Mouse (Mus musculus) adrenal gland, adult (tissue): ENCODE data around the gene Zswim5.
"Not testable (repeated sequence)": the region's sequence is repeated elsewhere in the genome, so short reads cannot be mapped to it uniquely, and the experiment has no call there.

Experiments used
- DNase-seq, 2 experiments: peaks; one replicate each; pipeline ENCODE4 v3.0.0; 2022 to 2023; ENCODE audit warnings: low spot score in 1 of 2; ENCODE audit not compliant: inconsistent age in 2 of 2

Gene Zswim5

DNA sequence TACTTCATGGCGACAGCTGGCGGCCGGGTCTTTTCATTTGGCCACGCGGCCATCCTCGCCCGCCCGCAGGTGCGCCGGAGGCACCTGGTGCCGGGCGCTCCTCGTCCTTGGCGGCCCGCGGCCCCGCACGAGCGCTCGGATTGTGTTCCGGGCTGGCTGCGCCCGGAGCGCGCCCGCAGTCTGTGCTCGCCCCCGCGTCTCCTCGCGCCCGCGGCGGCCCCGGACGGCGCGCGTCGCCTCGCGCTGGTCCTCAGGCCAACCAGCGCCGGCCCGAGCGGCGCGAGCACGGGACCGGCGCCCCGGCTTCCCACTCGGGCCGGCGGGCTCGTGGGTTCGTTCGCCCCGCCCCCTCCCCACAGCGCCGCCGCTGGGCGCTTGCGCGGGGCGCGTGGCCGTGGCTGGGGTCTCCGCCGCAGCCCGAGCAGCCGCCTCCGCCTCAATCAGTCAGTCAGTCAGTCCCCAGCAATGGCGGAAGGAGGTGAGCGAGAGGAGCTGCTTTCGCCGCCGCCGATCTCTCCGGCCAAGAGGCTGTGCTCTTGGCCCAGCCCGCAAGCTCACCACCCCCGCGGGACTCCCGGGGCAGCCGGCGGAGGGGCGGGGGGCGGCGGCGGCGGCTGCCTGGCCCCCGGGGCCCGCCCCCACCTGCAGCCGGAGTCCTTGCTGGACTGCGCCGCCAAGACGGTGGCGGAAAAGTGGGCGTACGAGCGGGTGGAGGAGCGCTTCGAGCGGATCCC is at the start of gene Zswim5:
Gene Zswim5, plus strand, starts transcription at position 382 of the 734 bp plus-strand sequence.
- DNase-seq, result peak; percentile 83 to 92

DNA sequence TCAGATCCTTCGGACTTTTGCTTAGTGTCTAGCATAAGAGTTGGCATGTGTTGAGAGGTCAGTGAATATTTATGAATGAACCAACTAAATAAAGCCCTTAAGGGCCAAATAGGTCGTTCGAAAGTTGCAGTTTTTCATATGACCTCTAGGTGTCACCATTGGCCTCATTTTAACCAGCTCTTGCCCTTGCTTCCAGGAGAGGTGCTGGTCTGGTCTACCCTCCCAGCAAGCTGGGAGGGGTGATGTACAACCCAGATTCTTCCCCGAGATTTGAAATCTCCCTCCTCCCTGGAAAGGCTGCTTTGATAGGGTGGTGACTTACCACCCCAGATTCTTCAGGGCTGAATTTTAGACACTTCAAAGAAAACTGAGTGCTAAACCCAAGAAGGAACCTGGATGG is 49.4 kb upstream of the Zswim5 start:
- peak in 1 of 2 experiments; percentile 79 for DNase-seq

DNA sequence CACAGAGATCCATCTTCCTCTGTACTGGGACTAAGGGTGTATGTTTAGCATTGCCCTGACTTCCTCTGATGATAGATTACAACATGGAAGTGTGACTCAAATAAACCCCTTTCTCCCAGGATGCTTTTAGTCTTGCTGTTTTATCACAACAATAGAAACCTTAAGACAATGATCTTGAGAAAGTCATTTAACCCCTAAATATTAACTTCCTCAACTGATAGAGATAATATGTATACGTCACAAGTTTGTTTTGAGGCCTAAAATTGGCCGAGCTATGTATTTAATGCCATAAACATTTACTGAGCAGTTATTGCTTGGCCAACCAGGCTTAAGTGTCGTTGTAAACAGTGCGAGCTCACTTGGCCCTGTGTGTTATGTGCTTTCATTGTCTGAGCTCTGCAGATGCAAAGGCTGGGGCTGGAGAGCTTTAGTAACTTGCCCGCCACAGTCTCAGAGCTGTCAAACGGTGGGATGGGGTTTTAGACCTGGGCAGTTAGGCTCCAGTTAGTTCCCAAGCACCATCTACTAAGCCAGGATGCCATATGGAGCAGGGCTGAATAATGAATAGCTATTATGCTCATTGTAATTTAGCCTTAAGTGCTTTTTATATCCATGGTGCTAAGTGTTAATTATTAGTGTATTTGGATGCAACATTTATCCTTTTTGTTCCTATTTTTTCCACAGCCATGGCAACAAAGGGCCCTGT is 47.7 kb upstream of the Zswim5 start:
- no peak for DNase-seq

DNA sequence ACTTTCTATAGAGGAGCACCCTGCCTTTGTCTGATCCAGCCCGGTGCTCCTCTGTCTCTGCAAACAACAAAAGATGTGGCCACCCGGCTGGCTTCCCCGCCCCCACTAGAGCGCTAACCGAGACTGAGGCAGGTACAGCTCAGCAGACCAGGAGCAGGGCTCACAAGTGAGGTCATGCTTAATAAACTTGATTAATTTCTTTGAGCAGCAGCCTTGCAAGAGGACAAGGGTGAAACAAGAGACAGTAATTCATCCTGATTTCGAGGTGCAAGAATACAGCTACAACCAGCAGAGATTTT is 47.2 kb upstream of the Zswim5 start:
- no peak for DNase-seq

DNA sequence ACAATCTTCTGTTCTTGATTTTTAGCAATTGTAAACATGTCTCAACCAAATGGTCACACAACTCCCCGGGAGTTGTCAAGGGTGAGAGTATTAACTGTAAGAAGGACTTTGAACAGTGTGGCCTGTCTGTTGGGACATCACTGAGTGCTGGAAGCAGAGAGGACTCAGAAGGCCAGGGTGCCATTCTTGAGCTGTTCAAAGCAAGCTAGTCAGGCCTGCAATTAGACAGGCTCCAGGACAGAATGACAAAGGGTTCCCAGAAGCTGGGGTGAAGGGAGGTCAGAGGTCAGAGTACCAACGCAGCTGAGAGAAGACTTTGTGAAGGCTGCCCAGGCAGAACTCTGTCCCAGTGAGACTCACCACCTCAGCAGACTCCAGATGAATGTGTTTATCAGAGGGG is 38.2 kb upstream of the Zswim5 start:
- no peak for DNase-seq

DNA sequence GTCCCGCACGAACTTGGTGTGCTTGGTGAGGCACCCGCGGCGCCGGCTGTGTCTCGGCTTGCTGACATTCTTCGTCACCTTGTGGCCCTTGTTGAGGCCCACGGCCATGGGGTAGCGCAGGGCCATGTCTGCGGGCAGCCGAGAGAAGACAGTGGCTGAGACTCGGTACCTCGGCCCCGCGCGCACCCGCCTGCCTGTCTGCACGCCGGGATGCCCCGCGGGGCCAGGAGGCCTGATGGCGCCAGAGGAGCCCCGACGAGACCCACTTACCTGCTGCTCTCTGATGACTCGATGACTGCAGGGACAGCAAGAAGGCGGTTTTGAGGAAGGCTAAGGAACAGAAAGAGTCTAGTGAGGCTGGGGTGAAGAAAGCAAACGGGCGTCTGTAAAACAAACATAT is 37.1 kb upstream of the Zswim5 start:
- not testable (repeated sequence) for DNase-seq

DNA sequence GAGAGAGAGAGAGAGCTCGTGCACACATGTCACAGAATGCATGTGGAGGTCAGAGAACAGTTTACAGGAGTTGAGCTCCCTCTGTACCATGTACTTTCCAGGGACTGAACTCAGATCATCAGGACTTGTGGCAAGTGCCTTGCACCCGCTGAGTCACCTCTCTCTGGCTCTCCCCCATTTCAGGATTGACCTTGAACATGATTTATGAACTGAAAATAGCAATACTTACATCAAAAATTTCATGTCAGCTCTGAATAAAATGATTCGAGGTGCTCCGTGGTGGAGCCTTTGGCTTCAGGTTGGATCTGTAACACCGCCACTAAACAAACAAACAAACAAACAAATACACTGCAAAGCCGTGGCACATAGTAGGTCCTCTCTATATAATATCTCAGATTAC is 36.3 kb upstream of the Zswim5 start:
- DNase-seq, result peak in 1 of 2 experiments; percentile 54

DNA sequence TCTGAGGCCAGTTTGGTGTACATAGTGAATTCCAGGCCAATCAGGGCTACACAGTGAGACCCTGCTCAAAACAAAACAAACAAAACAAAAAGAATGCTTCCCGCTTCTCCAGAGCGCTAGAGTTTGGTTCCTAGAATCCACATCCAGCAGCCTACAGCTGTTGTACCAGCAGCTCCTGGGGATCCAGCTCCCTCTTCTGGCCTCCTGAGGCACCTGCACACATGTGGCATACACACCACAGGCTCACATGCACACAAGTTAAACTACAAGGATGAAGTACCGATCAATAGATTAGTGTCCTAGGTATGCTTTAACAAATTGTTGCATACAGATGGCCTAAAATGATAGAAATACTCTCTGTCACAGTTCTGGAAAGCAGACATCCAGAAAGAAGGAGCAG is 32.9 kb upstream of the Zswim5 start:
- no peak for DNase-seq

DNA sequence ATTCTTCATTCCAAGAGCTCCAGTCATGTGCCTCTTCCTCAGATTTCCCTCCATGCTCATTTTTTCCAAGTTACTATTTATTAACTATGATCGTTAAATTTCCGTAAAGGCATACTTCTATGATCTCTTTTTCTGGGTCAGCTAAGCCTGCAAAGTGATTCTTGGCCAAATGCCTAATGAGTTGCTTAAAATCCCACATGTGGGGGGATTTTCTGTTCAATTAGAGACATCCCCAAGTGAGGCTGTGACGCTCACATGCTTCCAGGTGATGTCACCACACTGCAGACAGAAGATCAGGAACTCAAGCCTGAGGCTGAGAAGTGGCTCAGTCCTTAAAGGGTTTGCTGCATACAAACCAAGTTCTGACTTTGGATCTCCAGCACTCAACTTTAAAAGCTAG is 27.3 kb upstream of the Zswim5 start:
- no peak for DNase-seq

DNA sequence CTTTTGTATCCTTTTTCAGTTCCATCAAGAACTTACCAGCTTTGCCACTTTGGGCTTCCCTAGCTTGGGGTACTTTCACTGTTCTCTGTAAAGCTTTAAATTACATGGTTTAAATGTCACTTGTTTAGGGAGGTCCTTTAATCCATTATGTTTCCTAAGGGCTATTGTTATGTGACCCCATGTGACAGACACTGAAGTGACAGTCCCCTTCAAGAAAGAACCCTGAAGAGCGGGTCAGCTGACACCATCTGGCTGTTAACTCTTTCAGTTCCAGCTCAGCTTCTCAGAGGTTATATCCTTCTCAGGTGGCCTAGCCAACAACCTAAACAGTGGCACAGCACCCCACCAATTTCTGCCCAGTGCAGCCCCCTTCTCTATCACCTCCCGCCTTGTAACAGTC is 22.9 kb upstream of the Zswim5 start:
- DNase-seq, result no peak

DNA sequence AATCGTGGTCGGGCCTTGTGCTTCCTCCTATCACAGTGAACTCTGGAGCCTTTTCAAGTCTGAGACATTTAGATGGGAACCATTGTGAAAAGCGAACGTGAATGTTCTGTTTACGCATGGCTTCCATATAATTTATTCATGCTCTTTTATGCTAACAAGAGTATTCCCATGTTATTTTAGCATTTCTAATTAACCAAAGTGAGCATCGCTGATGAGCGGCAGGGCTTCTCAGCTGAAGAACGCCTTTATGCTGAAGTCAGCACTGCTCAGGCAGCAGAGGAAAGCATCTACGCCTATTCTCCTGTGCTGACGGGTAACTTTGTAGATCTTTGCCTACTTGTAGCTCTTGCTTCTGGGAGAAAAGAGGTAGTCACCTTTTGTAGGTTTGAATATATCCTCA is 20.0 kb upstream of the Zswim5 start:
- DNase-seq, result no peak

DNA sequence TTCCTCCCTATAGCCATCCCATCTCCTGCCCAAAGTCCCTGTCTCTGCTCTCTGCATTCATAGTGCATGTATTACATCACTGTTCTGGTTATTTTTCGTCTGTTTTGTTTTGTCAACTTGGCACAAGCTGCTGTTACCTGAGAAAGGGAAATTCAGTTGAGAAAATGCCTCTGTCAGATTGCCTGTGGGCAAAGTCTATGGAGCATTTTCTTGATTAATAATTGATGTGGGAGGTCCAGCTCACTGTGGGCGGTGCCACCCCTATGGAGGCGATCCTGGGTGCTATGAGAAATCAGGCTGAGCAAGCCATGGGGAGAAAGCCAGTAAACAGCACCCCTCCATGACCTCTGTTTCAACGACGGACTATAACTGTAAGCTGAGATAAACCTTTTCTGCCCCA is 17.5 kb upstream of the Zswim5 start:
- no peak for DNase-seq

DNA sequence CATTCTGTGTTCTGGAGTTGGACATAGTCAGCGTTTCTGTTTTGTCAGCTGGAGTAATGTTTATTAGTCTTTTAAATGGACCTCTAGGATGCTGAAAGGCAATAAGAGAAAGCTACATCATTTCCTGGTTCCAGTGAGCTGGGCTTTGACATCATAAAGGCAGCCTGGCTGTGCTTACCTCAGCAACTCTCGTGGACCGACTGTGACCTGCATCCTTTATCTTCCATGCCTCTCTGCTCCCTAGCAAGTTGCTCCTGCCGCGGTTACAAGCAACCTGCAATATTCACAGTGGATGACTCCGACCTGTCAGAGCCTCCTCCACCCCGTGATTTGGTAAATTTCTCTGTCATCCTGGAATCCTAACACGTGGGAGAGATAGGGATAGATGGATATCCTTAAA is 15.2 kb upstream of the Zswim5 start:
- no peak for DNase-seq

DNA sequence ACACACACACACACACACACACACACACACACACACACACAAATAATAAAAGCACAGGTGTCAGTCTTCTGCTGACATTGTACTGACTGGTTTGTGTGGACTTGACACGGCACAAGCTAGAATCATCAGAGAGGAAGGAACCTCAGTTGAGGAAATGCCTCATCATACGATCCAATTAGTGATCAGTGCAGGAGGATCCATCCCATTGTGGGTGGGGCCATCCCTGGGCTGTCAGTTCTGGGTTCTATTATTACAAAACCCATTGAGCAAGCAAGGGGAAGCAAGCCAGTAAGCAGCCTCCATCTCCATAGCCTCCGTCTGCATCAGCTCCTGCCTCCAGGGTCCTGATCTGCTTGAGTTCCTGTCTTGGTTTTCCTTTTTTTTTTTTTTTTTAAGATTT is 7.3 kb upstream of the Zswim5 start:
- no peak for DNase-seq

DNA sequence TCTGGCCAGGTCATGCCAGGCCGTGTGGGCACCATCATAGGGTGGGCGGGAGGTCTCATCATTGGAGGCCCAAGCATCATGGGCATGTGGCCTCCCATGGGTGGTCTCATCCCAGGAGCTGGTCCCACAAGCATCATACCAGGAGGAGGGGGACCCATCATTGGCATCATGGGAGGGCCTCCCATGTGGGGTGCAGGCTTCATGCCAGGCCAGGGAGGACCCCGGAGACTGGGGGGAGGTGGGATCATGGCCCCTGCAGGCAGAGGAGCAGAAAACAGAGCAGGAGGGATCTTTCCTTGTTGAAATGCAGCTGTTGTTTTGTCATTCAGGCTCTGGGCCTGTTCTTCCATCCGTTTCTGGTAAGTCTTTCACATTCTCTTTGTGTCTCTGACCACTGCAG is 2.6 kb upstream of the Zswim5 start:
- no peak for DNase-seq

DNA sequence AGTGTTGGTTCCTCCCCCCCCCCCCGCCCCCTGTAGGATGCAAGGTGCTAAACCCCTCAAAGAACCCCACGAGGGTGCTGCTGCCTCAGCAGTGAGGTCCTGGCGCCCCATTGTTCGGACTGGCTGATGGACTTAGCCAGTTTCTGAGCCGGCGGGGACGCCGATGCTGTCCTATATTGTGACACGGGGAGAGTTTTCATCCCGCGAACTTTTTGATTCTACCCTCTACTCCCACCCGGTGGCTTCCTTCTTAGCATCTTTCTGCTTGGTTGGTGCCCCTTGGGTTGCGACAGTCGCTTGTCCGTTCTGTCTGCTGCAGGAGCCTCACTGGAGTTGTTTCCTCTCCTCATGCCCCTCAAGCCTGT is 564 bp upstream of the Zswim5 start:
- DNase-seq, result peak in 1 of 2 experiments; percentile 47

DNA sequence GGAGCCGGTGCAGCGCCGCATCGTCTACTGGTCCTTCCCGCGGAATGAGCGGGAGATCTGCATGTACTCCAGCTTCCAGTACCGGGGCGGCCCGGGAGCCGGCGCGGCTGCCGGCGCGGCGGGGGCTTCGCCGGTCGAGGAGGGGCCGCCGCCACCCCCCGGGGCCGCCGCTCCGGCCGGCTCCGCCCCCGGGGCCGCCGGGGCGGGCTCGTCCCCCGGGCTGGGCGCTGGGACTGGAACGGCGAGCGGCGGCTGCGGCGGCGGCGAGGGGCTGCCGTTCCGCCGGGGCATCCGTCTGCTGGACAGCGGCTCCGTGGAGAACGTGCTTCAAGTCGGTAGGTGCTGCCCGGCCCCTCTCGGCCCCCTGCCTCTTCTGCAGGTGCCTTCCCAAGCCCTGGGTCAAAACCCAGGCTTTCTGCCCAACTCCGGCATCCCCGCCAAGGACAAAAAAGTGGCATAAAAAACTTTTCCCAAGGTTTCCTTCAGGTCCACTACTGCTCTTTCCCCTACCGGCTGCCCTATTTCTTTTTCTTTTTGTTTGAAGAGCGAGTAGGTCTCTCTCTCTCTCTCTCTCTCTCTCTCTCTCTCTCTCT is 649 bp downstream of the Zswim5 start:
- DNase-seq, result peak in 1 of 2 experiments; percentile 81

DNA sequence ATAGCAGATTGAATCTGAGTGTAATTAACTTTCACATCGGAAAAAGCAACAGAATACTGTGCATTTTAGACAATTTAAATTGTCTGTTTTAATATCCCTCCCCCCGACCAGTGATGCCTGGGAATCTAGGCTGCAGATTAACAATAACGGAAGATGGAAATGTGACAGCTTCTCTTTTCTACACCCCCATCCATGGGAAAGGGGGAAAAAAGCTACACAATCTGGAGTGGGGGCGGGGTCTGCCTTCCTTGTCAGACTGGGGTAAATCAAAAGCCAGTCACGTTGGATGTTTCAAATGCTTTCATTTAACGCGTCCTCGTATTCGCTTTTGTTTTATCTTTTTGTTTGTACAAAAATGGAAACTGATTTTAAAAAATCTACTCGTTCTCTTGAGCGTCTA is 1.3 kb downstream of the Zswim5 start:
- DNase-seq, result peak; percentile 9 to 60

DNA sequence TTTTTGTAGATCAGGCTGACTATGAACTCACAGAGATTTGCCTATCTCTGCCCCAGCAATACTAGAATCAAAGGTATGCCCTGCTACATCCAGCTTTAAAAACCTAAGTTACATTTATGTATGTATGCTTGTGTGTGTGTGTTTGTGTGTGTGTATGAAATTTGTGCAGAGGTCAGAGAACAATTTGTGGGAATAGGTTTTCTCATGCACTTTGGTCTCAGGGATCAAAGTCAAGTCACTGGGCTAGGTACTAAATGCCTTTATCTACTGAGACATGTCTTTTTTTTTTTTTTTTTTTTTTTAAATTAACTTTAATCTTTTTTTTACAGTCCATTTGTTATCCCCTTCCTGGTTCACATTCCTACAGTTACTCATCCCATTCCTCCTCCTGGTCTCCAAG is 5.5 kb downstream of the Zswim5 start:
- no peak for DNase-seq

DNA sequence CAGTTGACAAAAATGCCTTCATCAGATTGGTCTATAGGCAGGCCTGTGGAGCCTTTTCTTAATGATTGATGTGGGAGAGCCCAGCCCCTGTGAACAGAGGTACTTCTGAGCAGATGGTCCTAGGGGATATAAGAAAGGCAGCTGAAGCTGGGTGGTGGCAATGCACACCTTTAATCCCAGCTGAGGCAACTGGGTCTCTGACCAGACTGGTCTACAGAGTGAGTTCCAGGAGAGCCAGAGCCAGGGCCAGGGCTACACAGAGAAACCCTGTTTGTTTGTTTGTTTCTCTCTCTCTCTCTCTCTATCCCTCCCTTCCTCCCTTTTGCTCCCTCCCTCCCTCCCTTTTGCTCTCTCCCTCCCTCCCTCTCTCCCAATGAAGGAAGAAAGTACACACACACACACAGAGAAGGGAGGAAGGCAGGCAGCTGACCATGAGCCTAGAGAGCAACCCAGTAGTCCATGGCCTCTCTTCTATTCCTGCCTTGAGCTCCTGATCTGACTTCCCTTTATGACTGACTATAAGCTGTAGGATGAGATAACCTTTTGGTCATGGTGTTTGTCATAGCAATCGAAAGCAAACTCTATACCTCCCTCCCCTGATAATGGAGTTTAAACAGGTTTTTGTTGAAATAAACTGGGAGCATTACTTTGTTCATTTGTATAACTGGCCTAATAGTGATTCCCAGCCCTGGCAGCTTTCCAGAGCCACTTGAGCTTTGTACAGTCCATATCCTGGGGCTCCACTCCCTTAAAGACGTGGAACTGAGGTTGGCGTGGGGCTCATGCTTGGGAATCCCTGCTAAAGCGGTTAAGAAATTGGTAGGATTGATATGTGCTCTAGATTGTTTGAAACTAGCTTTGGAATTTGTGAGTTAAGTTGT is 17.3 kb downstream of the Zswim5 start:
- no peak for DNase-seq

DNA sequence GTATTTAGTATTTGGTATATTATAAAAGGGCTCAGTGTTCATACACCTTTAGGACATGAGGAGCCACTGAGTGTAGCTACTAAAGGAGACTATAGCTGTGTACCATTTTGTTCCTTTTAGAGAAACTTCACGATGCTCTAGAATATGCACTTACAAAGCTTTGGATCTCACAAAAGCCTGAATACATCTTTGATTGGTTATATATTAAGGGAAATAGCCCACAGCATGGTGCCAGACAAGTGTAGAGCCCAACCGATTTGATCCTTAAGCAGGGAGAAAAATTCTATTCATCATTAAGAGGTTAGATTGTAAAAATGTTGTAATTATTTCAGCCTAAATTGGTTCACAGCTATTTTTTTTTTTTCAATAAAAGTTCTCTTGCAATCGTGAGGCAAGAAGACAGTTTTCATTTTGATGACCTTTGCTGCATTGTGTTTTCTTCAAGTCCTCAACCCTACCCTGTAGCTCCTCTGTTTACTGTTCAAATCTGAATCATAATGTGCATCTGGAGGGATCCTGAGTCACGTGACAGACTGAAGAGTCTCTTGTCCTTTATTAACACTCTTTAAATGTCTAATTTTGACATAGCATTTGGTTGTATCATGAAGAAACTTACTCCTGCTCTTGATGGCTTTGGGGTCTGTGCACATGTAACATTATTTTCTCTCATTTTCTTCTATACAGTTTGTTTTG is 33.5 kb downstream of the Zswim5 start:
- DNase-seq, result no peak
